Mouse (Mus musculus) left cerebral cortex, postnatal 36 days (tissue): ENCODE results near the gene Map3k7. TPM values are rescaled to one million over a fixed set of nuclear protein-coding genes. Genes with fewer than 3 reads are reported as not detected.
A peak's percentile ranks its signal among the peaks of the same experiment; 100 is the strongest.

Experiments
- DNase-seq, 2 experiments: peaks; one replicate each; pipeline ENCODE4 v3.0.0; 2021 to 2022; ENCODE audit warnings: low spot score in 2 of 2, mixed read lengths in 1 of 2
- intact Hi-C: fragments of 180-260 bp; cut with DNase I; formaldehyde crosslinking; loops from one replicate; pipeline ENCODE4 v1.15.1; 2025
- total RNA-seq, 2 experiments: library from RNA; stranded (reverse); gene quantifications; 2 replicates each; pipeline ENCODE4 v1.2.3; 2021

Map3k7 gene
- total RNA-seq, 2 experiments from 2014 or later, result 39.2 to 43.4 TPM

DNA sequence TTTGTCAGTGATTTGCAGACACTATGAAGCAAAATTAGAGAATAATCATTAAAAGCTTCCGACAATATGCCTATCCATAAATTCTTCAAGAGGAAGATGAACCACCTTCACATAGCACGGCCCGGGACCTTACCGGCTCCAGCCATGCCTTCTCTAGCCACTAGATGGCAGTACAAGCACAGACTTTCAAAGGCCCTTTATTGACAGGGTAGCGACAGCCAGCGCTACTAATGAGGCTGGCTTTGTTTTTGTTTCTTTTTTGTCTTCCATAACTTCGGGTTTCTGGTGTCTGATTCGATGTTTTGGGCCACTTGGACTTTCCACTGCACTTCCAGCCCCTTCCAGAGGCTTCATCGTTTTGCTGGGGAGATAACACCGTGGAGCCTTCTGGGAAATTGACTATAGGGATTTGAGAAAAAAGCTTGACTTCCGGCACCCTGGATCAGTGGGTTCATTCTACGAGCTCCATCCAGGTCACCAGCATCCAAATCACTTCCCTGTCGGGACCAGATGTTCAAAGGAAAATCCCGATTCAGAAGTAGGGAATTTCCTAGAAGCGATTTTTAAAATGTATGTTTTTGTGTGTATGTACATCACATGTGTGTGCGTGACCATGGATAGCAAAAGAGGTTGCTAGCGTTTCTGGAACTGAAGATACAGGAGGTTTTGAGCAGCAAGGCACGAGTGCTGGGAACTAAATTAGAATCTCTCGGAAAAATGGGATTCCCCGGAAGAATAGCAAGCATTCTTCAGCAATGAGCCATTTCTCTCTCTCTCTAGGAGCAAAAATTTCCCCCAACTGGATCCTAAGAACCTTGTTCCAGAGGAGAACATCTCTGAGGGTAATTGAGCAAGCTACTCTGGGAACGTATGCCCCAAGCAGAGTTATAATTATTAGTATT, 91.5 kb downstream of the Map3k7 start:
- DNase-seq, result peak; percentile 80 to 84
- intact Hi-C loops, result loop anchor here (2.0 to 10.0 kb wide), 3 partner anchors 192 to 517 kb away; no protein-coding TSS in a partner anchor

DNA sequence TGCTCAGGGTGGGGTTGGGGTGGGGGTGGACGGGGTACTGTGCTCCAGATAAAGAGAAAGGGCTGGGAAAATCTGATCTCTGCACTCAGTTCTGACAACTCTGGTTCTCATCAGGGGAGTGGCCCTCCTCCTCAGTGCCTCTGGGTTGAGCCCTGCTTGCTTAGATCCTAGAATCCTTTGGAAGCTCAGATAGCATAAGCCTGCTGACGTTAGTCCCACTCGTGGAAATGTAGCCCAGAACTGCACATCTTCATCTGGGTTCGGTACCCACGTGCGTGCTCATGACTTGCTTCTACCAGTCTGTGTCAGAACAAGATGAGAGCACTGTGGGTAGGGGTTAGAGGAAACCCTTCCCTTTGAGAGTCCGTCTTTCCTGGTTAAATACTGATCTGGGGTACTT, 92.5 kb downstream of the Map3k7 start:
- intact Hi-C loops, result loop anchor here (5.0 to 10.0 kb wide), 2 partner anchors 191 to 478 kb away; no protein-coding TSS in a partner anchor
- DNase-seq, result no peak

DNA sequence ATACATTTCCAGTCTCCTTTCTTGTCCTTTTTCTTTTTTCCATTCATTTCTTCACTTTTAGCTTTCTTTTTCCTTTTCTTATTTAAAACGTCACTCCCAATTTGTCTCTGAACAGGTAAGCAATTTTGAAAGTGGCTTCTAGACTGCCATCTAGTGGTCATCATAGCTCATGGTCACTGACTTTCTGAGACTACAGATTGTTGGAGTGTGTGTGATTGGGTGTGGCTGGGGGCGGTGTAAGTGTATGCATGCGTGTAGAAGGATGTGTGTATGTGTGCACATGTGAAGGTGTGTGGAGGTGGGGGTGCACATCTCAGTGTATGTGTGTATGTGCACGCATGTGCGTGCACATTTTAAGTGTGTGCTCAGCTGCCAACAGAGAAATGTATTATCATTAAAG, 93.2 kb downstream of the Map3k7 start:
- no peak for DNase-seq
- intact Hi-C loops, result loop anchor here (5.0 to 10.0 kb wide), 2 partner anchors 190 to 478 kb away; no protein-coding TSS in a partner anchor

DNA sequence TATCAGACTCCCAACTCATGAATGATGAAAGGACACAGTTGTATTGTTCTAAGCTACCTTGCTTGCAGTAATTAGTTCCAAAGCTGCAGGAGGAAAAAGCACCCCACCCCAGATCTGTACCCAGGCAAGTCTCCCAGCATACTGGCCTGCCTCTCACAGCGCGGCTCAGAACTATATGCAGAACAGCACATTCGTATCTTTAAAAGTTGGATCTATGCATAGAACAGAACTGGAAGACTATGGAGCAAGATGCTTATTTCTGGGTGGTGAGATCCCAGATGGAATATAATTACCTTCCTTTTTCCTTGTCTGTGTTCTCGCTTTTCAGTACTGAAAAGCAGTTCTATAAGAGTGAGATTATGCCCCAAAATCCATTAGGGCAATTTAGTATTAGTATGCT, 96.8 kb downstream of the Map3k7 start:
- intact Hi-C loops, result no loop called here
- no peak for DNase-seq

DNA sequence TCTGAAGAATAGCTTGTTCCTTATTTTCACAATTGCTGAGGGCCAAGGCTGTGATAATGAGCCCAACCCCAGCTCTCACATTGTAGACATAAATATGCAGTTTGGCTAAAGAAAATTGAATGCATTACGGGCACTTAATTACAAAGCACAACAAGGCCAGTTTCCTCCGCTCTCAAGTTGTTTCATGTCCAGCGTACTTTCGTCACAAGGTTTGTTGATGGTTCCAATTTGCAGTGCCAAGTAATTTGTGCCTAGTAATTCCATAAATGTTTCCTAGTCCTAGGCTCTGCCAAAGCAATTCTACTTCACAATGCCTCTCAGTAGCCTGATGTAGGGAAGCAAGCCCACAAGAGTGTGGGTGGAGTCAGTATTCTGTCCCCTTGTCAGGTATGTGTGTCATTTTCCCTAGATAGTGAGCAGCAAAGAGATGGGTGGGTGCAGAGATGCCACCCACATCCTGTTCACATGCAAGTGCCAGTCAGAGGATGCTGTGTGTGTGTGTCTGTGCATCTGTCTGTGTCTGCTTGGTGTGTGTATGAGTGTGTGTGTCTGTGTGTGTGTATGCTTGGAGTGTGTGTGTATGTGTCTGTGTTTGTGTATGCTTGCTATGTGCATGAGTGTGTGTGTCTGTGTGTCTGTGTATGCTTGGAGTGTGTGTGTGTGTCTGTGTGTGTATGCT, 98.6 kb downstream of the Map3k7 start:
- intact Hi-C loops, result no loop called here

DNA sequence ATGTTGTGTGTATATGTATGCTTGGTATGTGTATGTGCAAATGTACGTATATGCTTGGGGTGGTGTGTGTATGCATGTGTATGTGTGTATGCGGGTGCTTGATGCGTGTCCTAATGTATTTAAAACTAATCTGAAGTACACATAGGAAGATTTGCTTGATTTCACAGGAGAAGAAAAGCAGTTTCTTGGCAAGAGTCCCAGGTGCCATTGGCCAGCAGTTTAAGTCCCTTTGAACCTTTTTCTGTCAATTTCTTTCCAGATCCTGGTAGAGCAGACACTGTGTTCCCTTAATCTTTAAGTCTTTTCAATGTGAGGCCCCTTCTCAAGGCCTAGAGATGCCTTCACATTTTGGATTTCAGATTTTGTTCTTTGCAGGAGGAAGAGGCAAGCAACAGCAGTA, 99.4 kb downstream of the Map3k7 start:
- DNase-seq, result no peak
- intact Hi-C loops, result no loop called here

More for the DNA sequence above, 98.6 kb downstream of the Map3k7 start:
- no peak for DNase-seq
